Mouse (Mus musculus) erythroblast, embryonic 14.5 days (primary cell): ENCODE measurements around the gene Fam83d. TPM values are rescaled to one million over a fixed set of nuclear protein-coding genes. Genes with fewer than 3 reads are reported as not detected.

Experiments
- H3K27me3 ChIP-seq: 2 replicates; pipeline ENCODE4 v1.6.1; 2012; ENCODE audit warnings: inconsistent platforms; ENCODE audit not compliant: control insufficient read depth
- H3K36me3 ChIP-seq: 2 replicates; pipeline ENCODE4 v1.6.1; 2012; ENCODE audit warnings: mild to moderate bottlenecking, inconsistent platforms; ENCODE audit not compliant: control insufficient read depth
- H3K4me1 ChIP-seq: 2 replicates; pipeline ENCODE4 v1.6.1; 2012; ENCODE audit warnings: inconsistent platforms; ENCODE audit not compliant: control insufficient read depth
- H3K4me3 ChIP-seq: replicated peaks from 2 replicates; pipeline ENCODE3; 2012; ENCODE audit warnings: moderate library complexity, mild to moderate bottlenecking, inconsistent platforms
- H3K9me3 ChIP-seq: 2 replicates; pipeline ENCODE4 v1.6.1; 2012; ENCODE audit warnings: low read length, inconsistent platforms, mixed read lengths; ENCODE audit not compliant: control insufficient read depth
- GATA1 ChIP-seq: IDR thresholded peaks from 2 replicates; pipeline ENCODE4 v1.6.1; 2012; ENCODE audit warnings: low read length, inconsistent platforms, mixed read lengths
- TAL1 ChIP-seq: IDR thresholded peaks from 3 replicates; pipeline ENCODE4 v1.6.1; 2012; ENCODE audit warnings: low read length, inconsistent platforms, mixed read lengths
- polyA plus RNA-seq: library from polyadenylated mRNA; stranded (reverse); fragments of >175 nt; gene quantifications from 2 replicates; pipeline ENCODE4 v1.2.3, GENCODE M21; 2012

Gene Fam83d
- polyA plus RNA-seq, 1 experiment = 0.91 TPM

DNA sequence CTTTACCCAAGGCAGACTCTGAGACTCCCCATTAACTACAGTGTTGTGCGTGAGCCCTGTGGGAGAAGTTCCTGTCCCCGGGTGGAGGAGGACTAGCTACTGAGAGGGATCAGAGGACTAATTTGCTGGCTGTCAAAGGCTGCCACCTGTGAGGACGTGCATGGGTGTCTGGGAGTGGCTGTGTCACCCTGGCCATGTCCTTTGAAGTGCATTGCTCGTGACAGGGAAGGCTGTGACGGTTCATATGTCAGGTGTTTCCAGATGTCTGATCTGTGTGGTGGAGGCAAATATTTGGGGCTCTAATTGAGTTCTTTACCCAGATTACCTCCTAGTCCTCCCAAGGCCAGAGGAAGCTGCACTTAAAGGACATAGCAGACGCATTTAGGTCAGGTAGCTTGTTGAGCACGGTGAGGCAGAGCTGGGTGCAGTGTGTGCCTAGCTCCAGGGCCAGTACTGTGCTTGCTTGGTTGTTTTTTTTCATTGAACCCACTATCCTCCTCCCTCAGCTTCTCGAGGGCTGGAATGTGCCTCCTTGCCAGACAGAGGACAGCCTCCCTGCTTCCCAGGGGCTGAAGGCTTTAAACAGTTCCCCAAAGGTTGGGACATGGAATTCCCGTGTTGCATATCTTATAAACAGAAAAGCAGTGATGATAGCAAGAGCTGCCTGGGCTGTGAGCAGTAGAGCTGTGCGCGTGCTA is 3.3 kb downstream of the Fam83d start:
- H3K4me3 ChIP-seq = peak overlapping the region; percentile 78
- H3K9me3 ChIP-seq = no peaks in the 10 kb centered on the region
- H3K27me3 ChIP-seq = no peaks in the 10 kb centered on the region
- peaks cover 43% of the 10 kb centered on the region for H3K4me1 ChIP-seq
- peaks cover 62% of the 10 kb centered on the region for H3K36me3 ChIP-seq
- no peak for TF ChIP-seq TAL1
- no peak for TF ChIP-seq GATA1

- H3K4me1 ChIP-seq = peaks cover 40% of the 10 kb centered on the region
- TF ChIP-seq GATA1 = no peak
- TF ChIP-seq TAL1 = no peak
- no peaks in the 10 kb centered on the region for H3K27me3 ChIP-seq
- no peak overlapping the region for H3K4me3 ChIP-seq
- H3K36me3 ChIP-seq = peaks cover 77% of the 10 kb centered on the region
- H3K9me3 ChIP-seq = no peaks in the 10 kb centered on the region
Measured at GRCm38 (mm10) chr2:158772808-158773207, 4.9 kb downstream of the Fam83d start.

- no peak overlapping the region for H3K4me3 ChIP-seq
- no peaks in the 10 kb centered on the region for H3K9me3 ChIP-seq
- TF ChIP-seq TAL1 (no peak), GATA1 (no peak)
- H3K4me1 ChIP-seq = peaks cover 19% of the 10 kb centered on the region
- H3K36me3 ChIP-seq = peaks cover 93% of the 10 kb centered on the region
- no peaks in the 10 kb centered on the region for H3K27me3 ChIP-seq
Measured at GRCm38 (mm10) chr2:158774886-158775285, 7.0 kb downstream of the Fam83d start.

DNA sequence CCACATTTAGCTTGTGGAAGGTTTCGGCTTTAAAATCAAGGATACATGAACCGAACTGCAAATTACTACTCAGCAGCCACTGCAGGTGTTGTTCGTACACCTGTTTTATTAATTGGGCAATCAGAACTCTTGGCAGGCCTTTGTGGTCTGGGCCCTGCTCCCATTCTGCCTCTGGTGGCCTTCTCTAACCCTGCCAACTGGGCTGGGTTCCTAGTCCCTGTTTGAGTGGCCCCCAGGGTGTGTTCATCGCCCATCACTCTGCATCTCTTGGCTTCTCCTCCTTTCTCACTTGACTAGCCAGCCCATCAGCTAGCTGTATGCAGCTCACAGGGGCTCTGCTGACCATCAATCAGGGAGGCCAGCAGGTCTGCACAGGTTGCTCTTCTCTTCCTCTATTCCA is 8.8 kb downstream of the Fam83d start:
- H3K27me3 ChIP-seq = no peaks in the 10 kb centered on the region
- H3K4me3 ChIP-seq = no peak overlapping the region
- peaks cover 94% of the 10 kb centered on the region for H3K36me3 ChIP-seq
- H3K9me3 ChIP-seq = no peaks in the 10 kb centered on the region
- peaks cover 4% of the 10 kb centered on the region for H3K4me1 ChIP-seq
- no peak for TF ChIP-seq TAL1
- TF ChIP-seq GATA1 = no peak

GRCm38 (mm10) chr2:158777490-158777889 is 9.6 kb downstream of the Fam83d start:
- Histone ChIP-seq H3K4me1 (peaks cover 4% of the 10 kb centered on the region), H3K27me3 (no peaks in the 10 kb centered on the region), H3K36me3 (peaks cover 94% of the 10 kb centered on the region), H3K9me3 (no peaks in the 10 kb centered on the region), H3K4me3 (no peak overlapping the region)
- TF ChIP-seq GATA1 (no peak), TAL1 (no peak)

DNA sequence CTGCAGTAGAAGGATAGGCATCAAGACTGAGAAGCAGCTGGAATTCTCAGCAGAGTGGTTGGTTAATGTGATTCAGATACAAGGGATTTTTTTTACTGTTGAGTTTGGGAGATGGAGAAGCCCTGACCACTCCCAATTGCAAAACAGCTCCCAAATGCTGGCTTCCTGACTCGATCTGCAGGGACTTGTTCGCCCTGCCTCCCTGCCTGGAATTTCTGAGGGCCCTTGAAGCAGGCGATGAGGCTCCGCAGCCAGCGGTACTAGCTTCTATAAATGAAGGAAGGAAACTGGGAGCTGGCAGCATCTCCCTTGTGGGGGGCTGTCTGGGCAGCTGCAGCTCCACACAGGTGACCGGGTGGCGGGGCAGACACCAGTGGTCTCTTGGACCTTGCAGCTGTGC is 10.5 kb downstream of the Fam83d start:
- no peaks in the 10 kb centered on the region for H3K9me3 ChIP-seq
- no peaks in the 10 kb centered on the region for H3K27me3 ChIP-seq
- H3K4me3 ChIP-seq = no peak overlapping the region
- H3K4me1 ChIP-seq = peaks cover 4% of the 10 kb centered on the region
- H3K36me3 ChIP-seq = peaks cover 94% of the 10 kb centered on the region
- TF ChIP-seq GATA1 (no peak), TAL1 (no peak)

DNA sequence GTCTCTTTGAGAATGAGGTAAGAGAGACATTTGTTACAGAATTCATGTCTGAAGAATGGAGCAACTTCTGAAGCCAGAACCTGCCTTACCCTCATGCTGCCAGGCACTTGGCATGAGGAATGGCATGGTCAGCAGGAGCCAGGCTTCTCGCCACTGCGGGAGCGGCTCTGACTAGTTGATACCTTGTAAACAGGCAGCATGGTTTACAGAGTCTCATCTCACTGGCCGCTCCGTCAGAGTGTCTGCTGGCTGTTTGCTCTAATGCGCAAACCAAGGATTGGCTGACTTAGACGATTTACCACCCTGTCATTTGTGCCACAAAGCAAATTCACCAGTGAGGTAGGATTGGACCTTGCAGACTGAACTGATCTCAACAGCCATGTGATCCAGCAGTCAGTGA is 13.2 kb downstream of the Fam83d start:
- TF ChIP-seq TAL1 (no peak), GATA1 (no peak)
- Histone ChIP-seq H3K9me3 (no peaks in the 10 kb centered on the region), H3K4me1 (peaks cover 3% of the 10 kb centered on the region), H3K36me3 (peaks cover 97% of the 10 kb centered on the region), H3K27me3 (no peaks in the 10 kb centered on the region), H3K4me3 (no peak overlapping the region)

DNA sequence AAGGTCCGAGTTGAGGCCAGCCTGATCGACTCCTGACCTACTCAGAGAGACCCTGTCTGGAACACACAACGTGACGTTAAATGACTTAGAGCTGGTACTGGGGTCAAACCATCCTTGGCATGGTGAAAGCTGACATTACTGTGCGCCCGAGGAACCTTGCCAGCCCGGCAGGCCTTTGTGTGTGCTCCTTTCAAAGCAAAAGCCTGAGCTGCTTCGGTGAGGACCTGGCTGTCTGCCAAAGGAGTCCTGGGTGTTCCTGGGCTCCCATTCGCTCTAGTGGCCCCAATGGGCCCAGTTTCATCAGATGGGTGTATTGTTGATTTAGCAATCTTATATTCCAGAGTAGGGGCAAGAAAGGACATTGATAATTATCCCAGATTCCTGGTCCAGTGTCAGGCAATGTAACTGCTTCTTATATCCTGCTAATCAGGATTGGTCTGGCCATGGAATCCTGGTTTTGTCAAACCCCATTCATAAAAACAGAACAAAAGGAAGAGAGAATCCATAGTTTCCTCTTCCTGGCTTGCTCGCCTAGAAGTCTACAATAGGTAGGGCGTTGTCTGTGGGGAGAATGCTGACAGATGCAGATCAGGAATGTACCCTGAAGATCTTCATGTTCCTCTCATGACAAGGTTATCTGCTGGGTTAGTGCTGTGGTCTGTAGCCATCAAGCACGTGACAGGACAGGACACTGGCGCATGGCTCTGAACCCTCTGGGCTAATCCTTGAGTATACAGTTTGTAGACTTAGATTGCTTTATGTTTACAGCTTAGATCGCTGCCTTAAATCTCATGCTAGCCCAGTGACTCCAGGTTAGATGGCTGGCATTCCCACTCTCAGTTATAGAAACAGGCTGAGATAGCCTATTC is 19.3 kb downstream of the Fam83d start:
- peaks cover 55% of the 10 kb centered on the region for H3K36me3 ChIP-seq
- no peaks in the 10 kb centered on the region for H3K9me3 ChIP-seq
- H3K4me1 ChIP-seq = no peaks in the 10 kb centered on the region; the same call in 1 of the 2 replicates
- TF ChIP-seq TAL1 (no peak), GATA1 (no peak)
- no peaks in the 10 kb centered on the region for H3K27me3 ChIP-seq
- no peak overlapping the region for H3K4me3 ChIP-seq

- no peak for TF ChIP-seq GATA1
- TF ChIP-seq TAL1 = no peak
- H3K9me3 ChIP-seq = no peaks in the 10 kb centered on the region
- H3K4me1 ChIP-seq = peaks cover 23% of the 10 kb centered on the region
- no peaks in the 10 kb centered on the region for H3K36me3 ChIP-seq
- no peaks in the 10 kb centered on the region for H3K27me3 ChIP-seq
- peak within 1 kb of the TSS; percentile 93 for H3K4me3 ChIP-seq
Measured at GRCm38 (mm10) chr2:158794494-158795004, 26.7 kb downstream of the Fam83d start, which contains the start of gene Dhx35. Dhx35 (plus strand) TSS chr2:158794807.
